Mouse (Mus musculus) limb, embryonic 10.5 days (tissue): ENCODE measurements around the gene Pbx1. TPM values are rescaled to one million over a fixed set of nuclear protein-coding genes. Genes with fewer than 3 reads are reported as not detected.

Source experiments
- DNase-seq: peaks from one replicate; pipeline ENCODE4 v3.0.0-alpha.2; 2017; ENCODE audit warnings: low spot score
- H3K27ac ChIP-seq: fragments of 300-500 bp; sonication (generic); 2 replicates; pipeline ENCODE4 v1.5.1; 2016; ENCODE audit warnings: mild to moderate bottlenecking
- H3K27me3 ChIP-seq: fragments of 300-500 bp; sonication (generic); 2 replicates; pipeline ENCODE4 v1.6.1; 2016; ENCODE audit warnings: low read depth, mild to moderate bottlenecking; ENCODE audit not compliant: poor library complexity, severe bottlenecking
- H3K36me3 ChIP-seq: fragments of 300-500 bp; sonication (generic); 2 replicates; pipeline ENCODE4 v1.6.1; 2016; ENCODE audit warnings: mild to moderate bottlenecking, moderate library complexity
- H3K4me1 ChIP-seq: fragments of 300-500 bp; sonication (generic); 2 replicates; pipeline ENCODE4 v1.6.1; 2016
- H3K4me3 ChIP-seq: fragments of 300-500 bp; sonication (generic); 2 replicates; pipeline ENCODE4 v1.5.1; 2016; ENCODE audit warnings: mild to moderate bottlenecking, moderate library complexity
- H3K9me3 ChIP-seq: fragments of 300-500 bp; sonication (generic); replicated peaks from 2 replicates; pipeline ENCODE4 v1.6.1; 2016; ENCODE audit warnings: mild to moderate bottlenecking
- WGBS: fragments of 180-500 bp; shearing (Covaris S2); methylation state at CpG from one replicate; pipeline ENCODE4 v1.1.7; 2016; 5-methylcytosine and 5-hydroxymethylcytosine counted together
- polyA plus RNA-seq: library from polyadenylated mRNA; unstranded; fragments of >200 nt; fragmentation: Nextera tagmentation; extraction: Ambion mirVana; gene quantifications from 2 replicates; pipeline ENCODE4 v1.2.1, GENCODE M21; 2016

Pbx1 gene
- polyA plus RNA-seq, 1 experiment from 2014 or later: 55.9 TPM

DNA sequence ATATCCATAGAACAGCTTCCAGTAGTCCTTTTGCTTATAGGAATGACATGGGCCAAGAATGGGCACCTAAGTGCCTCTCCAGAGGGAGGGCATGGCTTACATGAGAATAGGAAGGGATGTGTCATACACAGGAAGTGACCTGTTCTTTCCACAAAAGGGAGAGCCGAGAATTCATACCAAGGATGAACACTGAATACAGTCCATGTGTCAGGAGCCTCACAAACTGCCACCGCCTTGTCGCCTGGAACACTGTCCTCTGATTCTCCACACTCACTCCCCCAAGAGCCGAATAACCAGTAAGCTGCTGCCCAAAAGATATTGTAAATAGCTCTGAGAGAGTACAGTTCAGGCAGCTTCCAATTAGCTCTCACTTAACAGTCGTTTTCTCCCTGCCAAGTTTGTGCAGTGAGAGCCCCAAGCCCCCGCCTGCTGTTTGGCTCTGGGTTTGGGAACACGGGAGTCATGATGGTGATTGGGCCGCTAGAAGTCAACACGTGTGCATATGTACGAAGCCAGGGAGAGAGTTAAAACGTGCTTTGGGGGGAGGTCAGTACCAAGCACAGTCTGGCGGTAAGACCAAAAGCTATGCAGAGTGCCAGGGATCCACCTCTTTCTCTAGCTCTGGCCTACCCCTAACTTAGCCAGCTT lies 57.0 kb downstream of the Pbx1 start:
- H3K9me3 ChIP-seq: no peaks in the 10 kb centered on the region
- H3K36me3 ChIP-seq: peaks cover 58% of the 10 kb centered on the region
- H3K4me1 ChIP-seq: peaks cover 50% of the 10 kb centered on the region
- no peaks in the 10 kb centered on the region for H3K27me3 ChIP-seq
- 87% methylated on average over 12 of the region's 12 CpGs for WGBS
- H3K27ac ChIP-seq: no peak overlapping the region
- no peak for DNase-seq
- H3K4me3 ChIP-seq: no peak overlapping the region

DNA sequence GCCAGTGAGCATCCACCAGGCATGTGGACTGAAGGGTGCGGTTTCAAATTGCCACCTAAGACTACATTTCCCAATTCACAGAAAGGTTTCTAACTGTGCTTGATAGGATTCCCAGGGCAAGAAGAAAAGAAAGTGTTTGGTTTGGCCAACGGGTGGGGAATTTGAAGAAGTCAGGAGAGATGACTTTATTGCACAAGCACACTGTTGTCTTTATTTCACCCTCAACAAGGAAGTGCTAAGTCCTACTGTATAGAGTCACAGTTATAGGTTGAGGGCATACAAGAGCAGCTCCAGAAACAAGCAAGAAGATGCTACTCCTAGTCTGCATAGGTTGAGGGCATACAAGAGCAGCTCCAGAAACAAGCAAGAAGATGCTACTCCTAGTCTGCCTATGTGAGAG lies 60.0 kb downstream of the Pbx1 start:
- H3K4me1 ChIP-seq: peaks cover 28% of the 10 kb centered on the region
- no peak overlapping the region for H3K4me3 ChIP-seq
- peaks cover 60% of the 10 kb centered on the region for H3K36me3 ChIP-seq
- WGBS: 85% methylated on average over 2 of the region's 2 CpGs
- no peaks in the 10 kb centered on the region for H3K9me3 ChIP-seq
- no peaks in the 10 kb centered on the region for H3K27me3 ChIP-seq
- DNase-seq: no peak
- H3K27ac ChIP-seq: no peak overlapping the region

DNA sequence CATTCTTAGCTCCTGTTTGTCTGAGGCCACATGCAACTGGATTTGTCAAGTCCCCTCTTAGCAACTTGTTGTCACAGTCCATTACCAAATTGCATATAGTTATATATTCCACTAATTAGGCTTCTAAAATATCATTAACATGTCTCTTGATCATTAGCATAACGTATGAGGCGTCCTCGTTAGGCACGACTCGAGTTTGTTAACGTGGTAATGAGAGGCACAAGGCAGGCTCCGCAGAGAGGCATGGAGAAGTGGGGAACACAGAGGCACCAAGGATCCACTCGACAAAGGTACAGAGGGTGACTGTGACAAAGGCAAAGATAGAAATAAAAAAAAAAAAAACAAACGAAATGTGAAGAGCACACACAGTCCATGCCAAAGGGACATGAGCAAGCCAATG lies 61.1 kb downstream of the Pbx1 start:
- 82% methylated on average over 9 of the region's 9 CpGs for WGBS
- DNase-seq: no peak
- Histone ChIP-seq H3K9me3 (no peaks in the 10 kb centered on the region), H3K27me3 (no peaks in the 10 kb centered on the region), H3K36me3 (peaks cover 60% of the 10 kb centered on the region), H3K27ac (no peak overlapping the region), H3K4me1 (peaks cover 28% of the 10 kb centered on the region), H3K4me3 (no peak overlapping the region)

DNA sequence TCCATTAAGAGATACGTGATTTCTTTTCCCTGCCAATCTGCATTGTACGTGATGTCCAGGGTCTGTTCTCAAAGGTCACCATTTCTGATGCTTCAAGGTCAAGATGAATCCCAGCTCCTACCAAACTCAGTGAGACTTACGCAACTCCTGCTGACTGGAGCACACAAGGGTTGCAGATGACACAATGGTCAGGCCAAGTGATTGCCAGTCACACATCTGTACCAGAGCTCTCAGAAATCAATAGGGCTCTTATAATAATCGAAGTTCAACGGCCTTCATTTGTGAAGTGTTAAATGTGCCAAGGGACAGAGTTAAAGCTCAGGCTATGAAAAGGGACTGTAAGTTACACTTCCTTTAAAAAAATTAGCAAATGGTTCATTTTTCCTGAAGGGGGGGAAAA lies 65.8 kb downstream of the Pbx1 start:
- Histone ChIP-seq H3K27ac (no peak overlapping the region), H3K36me3 (peaks cover 51% of the 10 kb centered on the region), H3K9me3 (no peaks in the 10 kb centered on the region), H3K4me1 (peaks cover 59% of the 10 kb centered on the region), H3K27me3 (no peaks in the 10 kb centered on the region), H3K4me3 (no peak overlapping the region)
- 86% methylated on average over 5 of the region's 5 CpGs for WGBS
- no peak for DNase-seq

DNA sequence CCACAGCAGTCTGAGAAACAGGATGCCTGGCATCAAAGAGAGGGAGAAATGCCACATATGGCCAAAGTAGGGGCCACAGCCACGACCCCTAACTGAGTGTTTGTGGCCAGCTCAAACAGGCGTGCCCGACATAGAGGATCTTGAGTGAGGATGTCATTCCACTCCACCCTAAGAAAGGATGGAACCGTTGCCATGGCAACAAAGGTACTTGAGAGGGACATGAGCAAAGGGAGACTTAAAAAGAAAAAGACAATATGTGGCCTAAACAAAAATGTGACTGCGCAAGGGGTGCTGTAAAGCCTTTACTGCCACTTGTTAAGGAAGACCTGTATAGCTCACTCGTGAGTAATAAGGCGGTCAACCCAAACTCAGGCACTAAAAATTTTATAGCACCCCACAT lies 67.7 kb downstream of the Pbx1 start:
- Histone ChIP-seq H3K27ac (no peak overlapping the region), H3K4me3 (no peak overlapping the region), H3K4me1 (peaks cover 68% of the 10 kb centered on the region), H3K9me3 (no peaks in the 10 kb centered on the region), H3K36me3 (peaks cover 52% of the 10 kb centered on the region), H3K27me3 (no peaks in the 10 kb centered on the region)
- no peak for DNase-seq
- WGBS: 84% methylated on average over 7 of the region's 7 CpGs

DNA sequence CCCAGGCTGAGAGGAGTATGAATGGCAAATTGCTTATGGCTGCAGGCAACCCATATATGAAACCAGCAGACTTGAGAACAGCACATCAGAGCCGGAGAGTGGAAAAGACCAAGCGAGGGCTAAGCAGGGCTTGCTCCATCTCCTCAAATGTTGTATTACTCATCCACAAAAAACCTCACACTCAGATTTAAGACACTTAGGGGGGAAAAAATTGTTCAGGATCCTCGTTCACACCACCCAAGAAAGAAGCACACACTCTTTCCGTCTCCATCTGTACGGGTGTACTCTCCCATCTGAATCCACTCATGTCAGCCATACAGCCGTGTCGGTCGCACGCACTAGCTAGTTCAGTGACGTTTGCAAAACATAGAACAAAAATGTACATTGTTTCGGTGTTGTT lies 69.0 kb downstream of the Pbx1 start:
- no peak for DNase-seq
- Histone ChIP-seq H3K4me3 (no peak overlapping the region), H3K4me1 (peaks cover 80% of the 10 kb centered on the region), H3K27ac (no peak overlapping the region), H3K9me3 (no peaks in the 10 kb centered on the region), H3K27me3 (no peaks in the 10 kb centered on the region), H3K36me3 (peaks cover 55% of the 10 kb centered on the region)
- WGBS: 89% methylated on average over 11 of the region's 11 CpGs

DNA sequence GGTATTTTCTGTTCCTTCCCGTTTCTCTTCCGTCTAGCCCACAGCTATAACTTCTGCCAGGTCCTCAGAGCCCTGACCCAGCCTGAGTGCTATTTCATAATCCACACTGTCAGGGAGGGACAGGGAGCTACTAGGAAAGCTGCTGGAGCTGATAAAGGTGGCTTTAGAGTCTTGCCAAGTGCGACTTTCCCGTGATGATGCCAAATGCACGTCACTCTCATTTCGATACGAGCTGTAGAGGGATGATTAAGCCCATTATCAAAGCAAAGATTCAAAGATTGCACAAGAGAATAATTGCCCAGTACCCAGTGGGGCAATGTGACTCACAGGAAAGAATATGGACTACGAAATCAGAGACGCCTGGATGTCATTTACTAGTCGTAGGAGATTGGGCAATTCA lies 69.6 kb downstream of the Pbx1 start:
- Histone ChIP-seq H3K27me3 (no peaks in the 10 kb centered on the region), H3K36me3 (peaks cover 53% of the 10 kb centered on the region), H3K9me3 (no peaks in the 10 kb centered on the region), H3K4me1 (peaks cover 82% of the 10 kb centered on the region), H3K27ac (no peak overlapping the region), H3K4me3 (no peak overlapping the region)
- DNase-seq: no peak
- 81% methylated on average over 10 of the region's 10 CpGs for WGBS

DNA sequence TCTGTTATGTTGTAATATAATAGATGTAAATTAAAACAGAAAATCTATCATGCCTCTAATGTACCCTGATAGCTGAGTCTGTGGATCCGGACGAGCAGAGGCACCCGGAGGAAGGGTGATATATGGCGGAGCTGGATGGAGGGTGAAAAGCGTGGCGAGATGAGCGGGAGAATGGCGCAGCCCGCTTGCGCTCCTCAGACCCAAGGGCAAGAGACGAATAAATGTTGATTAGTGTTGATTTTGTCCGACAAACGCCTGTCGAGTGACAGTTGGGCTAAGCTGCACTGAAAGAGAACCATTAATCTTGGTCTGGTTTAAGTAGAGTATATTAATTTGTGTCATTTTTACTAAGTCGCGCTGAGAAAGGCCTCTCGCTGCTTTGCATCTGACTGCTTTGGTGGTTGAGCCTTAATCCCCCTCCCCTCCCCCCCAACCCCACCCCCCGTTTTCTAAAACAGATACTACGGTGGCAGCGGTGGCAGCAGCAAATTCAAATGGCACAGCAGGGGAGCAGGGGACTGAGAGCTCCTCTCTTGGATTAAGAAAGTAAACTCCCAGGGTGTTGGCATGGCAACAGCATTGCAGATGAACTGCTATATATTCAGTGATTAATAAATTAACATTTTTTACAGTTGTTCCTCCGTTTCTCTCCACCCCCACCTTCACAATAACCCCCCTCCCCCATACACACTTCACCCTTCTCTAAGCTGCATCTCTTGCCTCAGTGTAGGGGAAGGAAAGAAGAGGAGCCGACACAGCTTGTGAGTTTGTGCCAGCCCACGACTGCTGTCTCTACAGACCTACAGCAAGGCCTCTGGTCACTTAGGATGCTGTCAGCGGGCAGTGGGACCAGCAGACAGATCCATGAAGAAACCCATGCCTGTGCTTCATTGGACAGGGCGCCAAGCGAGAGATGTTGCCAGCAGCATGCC lies 74.1 kb downstream of the Pbx1 start:
- 11% methylated on average over 26 of the region's 26 CpGs for WGBS
- no peaks in the 10 kb centered on the region for H3K27me3 ChIP-seq
- H3K9me3 ChIP-seq: no peaks in the 10 kb centered on the region
- DNase-seq: no peak
- peak overlapping the region; percentile 81 for H3K27ac ChIP-seq
- peaks cover 78% of the 10 kb centered on the region for H3K4me1 ChIP-seq
- peak overlapping the region; percentile 36 for H3K4me3 ChIP-seq
- H3K36me3 ChIP-seq: peaks cover 37% of the 10 kb centered on the region

DNA sequence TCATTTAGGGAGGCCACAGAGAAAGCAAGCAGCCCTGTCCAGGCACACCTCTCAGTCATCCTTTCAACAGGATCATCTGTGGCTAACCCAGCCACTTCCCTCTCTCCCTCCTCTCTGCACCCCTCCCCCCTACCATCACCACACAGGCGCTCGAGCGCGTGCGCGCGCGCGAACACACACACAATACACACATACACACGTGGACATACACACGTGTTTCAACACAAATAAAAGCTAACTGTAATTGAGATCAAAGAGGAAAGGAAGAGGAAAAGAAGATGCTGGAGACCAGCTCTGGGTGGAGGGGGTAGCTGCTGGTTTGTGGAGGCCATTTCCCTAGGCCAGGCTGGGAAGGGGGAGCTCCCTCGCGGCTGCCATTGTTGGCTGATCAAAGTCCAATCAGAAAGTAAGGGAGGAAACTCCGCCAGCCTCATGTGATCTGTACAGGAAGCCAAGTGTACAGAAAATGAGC lies 75.1 kb downstream of the Pbx1 start:
- Histone ChIP-seq H3K36me3 (peaks cover 34% of the 10 kb centered on the region), H3K27ac (peak overlapping the region; percentile 81), H3K9me3 (no peaks in the 10 kb centered on the region), H3K27me3 (no peaks in the 10 kb centered on the region), H3K4me3 (peak overlapping the region; percentile 36), H3K4me1 (peaks cover 79% of the 10 kb centered on the region)
- WGBS: 23% methylated on average over 14 of the region's 14 CpGs
- peak; percentile 51 for DNase-seq

DNA sequence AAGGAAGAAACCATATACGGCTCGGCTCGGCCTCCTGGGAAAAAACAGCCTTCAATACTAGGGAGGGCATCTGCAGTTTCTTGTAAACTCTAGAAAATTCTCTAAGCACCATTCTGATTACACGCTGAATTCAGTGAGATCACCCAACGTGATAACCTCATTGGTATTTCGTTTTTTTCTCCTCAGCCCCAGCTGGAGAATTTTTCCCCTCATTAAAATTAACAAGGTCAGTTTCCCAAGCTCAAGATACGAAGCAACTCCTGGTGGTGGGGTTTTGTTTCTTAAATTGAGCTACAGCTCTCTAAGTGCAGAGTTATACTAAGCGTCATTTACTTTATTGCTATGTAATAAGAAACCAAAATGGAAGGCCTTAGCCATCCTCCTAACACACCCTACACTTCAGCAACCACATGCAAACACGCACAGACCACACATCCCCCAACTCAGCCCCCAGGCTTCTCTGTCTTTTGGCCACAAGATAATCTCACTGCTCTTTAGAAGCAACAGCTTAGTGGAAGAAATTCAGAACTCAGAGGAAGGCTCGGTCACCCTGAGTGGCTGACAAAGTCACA lies 76.0 kb downstream of the Pbx1 start:
- Histone ChIP-seq H3K4me1 (peaks cover 86% of the 10 kb centered on the region), H3K27me3 (no peaks in the 10 kb centered on the region), H3K9me3 (no peaks in the 10 kb centered on the region), H3K36me3 (peaks cover 35% of the 10 kb centered on the region), H3K4me3 (no peak overlapping the region), H3K27ac (0 out of 2 replicates have a peak overlapping the region, but pooled peaks have one; percentile 81)
- no peak for DNase-seq
- WGBS: 53% methylated on average over 10 of the region's 10 CpGs

DNA sequence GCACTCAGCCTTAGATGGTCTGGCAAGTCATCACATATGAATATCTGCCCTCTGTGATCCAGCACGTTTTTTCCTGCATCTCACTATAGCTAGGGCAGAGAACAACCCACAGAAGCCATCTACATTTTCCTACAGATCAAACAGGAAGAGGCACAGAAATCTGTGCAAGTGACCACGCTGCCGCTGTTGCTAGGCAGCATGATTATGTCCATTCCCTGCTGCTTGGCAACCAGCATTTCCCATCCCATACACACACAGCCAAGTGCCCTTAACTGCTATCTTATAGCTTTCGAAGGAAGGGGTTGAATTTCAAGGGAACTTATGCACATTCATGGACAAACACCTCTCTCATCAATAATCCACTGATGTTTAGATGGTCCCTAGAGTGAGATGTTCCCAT lies 77.1 kb downstream of the Pbx1 start:
- no peak for DNase-seq
- peak overlapping the region; percentile 54; the same call in 1 of the 2 replicates for H3K27ac ChIP-seq
- H3K9me3 ChIP-seq: no peaks in the 10 kb centered on the region
- H3K4me3 ChIP-seq: no peak overlapping the region
- H3K27me3 ChIP-seq: no peaks in the 10 kb centered on the region
- peaks cover 38% of the 10 kb centered on the region for H3K36me3 ChIP-seq
- 53% methylated on average over 4 of the region's 4 CpGs for WGBS
- H3K4me1 ChIP-seq: peaks cover 90% of the 10 kb centered on the region

DNA sequence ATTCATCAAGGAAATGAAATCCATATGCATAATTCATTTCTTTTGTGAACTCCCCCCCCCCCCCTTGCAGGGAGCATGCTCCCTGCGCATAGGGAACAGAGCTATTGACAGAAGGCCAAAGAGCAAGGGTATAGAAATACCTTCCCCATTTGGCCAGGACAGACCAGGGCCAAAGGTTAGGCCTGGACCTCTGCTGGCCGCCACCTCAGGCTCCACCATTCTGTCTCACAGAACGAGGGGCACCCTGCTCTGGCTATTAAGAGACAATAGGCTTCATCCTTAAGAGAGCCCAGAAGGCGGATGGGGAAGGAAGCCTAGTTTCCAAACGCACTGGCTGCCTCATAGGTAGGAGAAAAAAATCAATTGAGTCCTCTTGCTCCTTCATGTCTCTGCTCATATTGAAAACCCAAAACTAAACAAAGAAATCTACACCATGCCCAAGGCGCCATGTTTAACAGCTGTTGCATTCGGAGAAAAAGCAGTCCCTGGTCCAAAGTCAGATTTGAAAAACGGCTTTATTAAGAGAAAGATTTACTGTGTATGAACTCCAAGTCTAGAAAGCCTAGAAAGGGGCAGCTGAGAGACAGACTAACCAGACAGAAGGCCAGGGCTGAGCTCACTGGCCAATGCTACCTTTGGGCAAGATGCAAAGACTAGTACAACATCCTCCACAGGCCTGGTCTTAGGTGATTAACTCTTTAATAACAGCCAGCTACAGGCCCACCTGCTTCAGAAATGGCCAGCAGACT lies 83.9 kb downstream of the Pbx1 start:
- Histone ChIP-seq H3K36me3 (peaks cover 41% of the 10 kb centered on the region), H3K4me3 (no peak overlapping the region), H3K27me3 (no peaks in the 10 kb centered on the region), H3K27ac (no peak overlapping the region), H3K9me3 (no peaks in the 10 kb centered on the region), H3K4me1 (peaks cover 64% of the 10 kb centered on the region)
- WGBS: 71% methylated on average over 8 of the region's 8 CpGs
- DNase-seq: no peak
